Mouse (Mus musculus) cerebellum, postnatal 10 days (tissue): ENCODE results near the gene 1700013F07Rik.
A peak's percentile ranks its signal among the peaks of the same experiment; 100 is the strongest.

ENCODE experiments used
- DNase-seq, 2 experiments: peaks; one replicate each; pipeline ENCODE4 v3.0.0; 2021; ENCODE audit warnings: mixed read lengths in 2 of 2

The 1700013F07Rik gene

GRCm38 (mm10) chr3:108533951-108534350 is at the start of gene 1700013F07Rik:
TSS of gene 1700013F07Rik (plus strand) at chr3:108534150.
- DNase-seq, result no peak

GRCm38 (mm10) chr3:108484749-108485148 is 49.2 kb upstream of the 1700013F07Rik start:
- no peak for DNase-seq

- DNase-seq, result no peak
These were observed 44.0 kb upstream of the 1700013F07Rik start for GRCm38 (mm10) chr3:108489968-108490367.

GRCm38 (mm10) chr3:108494861-108495474 is 39.0 kb upstream of the 1700013F07Rik start:
- no peak for DNase-seq

GRCm38 (mm10) chr3:108495486-108495885 is 38.5 kb upstream of the 1700013F07Rik start:
- DNase-seq, result peak in 1 of 2 experiments; percentile 22

GRCm38 (mm10) chr3:108497602-108498001 is 36.3 kb upstream of the 1700013F07Rik start:
- no peak for DNase-seq

- peak; percentile 95 to 97 for DNase-seq
These were observed 34.1 kb upstream of the 1700013F07Rik start for GRCm38 (mm10) chr3:108499826-108500225.

- peak; percentile 56 to 63 for DNase-seq
These were observed 32.5 kb upstream of the 1700013F07Rik start for GRCm38 (mm10) chr3:108501411-108501810.

GRCm38 (mm10) chr3:108503908-108504307 is 30.0 kb upstream of the 1700013F07Rik start:
- no peak for DNase-seq

- DNase-seq, result no peak
These were observed 25.0 kb upstream of the 1700013F07Rik start for GRCm38 (mm10) chr3:108508745-108509474.

- DNase-seq, result no peak
These were observed 23.8 kb upstream of the 1700013F07Rik start for GRCm38 (mm10) chr3:108510156-108510555.

- DNase-seq, result peak; percentile 78 to 84
These were observed 23.1 kb upstream of the 1700013F07Rik start for GRCm38 (mm10) chr3:108510716-108511483.

- DNase-seq, result no peak
These were observed 20.5 kb upstream of the 1700013F07Rik start for GRCm38 (mm10) chr3:108513465-108513864.

GRCm38 (mm10) chr3:108518276-108518675 is 15.7 kb upstream of the 1700013F07Rik start:
- DNase-seq, result no peak

- no peak for DNase-seq
These were observed 10.5 kb upstream of the 1700013F07Rik start for GRCm38 (mm10) chr3:108523415-108523814.

- no peak for DNase-seq
These were observed 5.5 kb upstream of the 1700013F07Rik start for GRCm38 (mm10) chr3:108528489-108528888.

GRCm38 (mm10) chr3:108533114-108533885 is 650 bp upstream of the 1700013F07Rik start:
- peak; percentile 62 to 70 for DNase-seq

GRCm38 (mm10) chr3:108535896-108536516 is 2.1 kb downstream of the 1700013F07Rik start:
- no peak for DNase-seq

- peak; percentile 78 to 83 for DNase-seq
These were observed 2.7 kb downstream of the 1700013F07Rik start, which contains the start of gene 5330417C22Rik for GRCm38 (mm10) chr3:108536517-108537260. TSS of gene 5330417C22Rik (minus strand) at chr3:108536536.

GRCm38 (mm10) chr3:108537303-108537702 is 3.4 kb downstream of the 1700013F07Rik start:
- peak; percentile 93 for DNase-seq

GRCm38 (mm10) chr3:108542299-108542698 is 8.3 kb downstream of the 1700013F07Rik start:
- no peak for DNase-seq
